Mouse (Mus musculus): ENCODE measurements at regions not wholly inside any gene's neighbourhood (a gene's known extent, or its start where the extent isn't known, plus 50 kb on each side); places are given as distances from the start of the nearest gene placed in this dataset.

DNA sequence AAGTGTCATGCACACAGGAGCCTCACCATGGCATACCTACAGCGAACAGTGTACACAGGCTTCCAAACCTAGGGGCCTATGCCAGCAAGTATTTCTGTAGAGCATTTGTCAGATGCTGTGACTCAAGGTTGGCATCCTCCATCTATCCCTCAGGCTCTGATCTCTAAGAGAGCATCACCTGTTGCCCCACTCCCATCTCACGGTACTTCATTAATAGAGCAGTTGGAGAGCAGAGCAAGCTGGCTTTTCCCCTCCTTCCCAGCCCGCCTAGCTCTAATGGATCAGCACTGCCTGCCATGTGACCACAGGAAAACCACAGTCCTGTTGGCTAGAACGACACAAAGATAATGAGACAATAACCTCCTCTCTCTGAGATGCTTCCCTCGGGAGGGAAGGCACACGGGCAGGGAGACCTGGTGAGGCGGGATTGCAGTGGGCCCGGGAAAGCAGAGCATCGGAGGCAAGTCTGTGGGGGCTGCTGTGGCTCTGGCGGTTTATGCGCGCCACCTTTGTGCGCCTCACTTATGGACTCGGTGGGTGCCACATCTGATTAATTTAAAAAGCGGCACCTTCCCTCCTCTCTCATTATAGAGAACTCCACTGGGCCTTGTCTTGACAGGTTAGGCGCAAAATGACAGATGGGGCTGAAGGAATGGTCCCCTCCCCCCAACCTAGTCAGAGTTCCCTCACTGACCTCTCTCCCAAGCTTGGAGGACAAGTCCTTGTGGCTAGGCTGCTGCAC, 104.8 kb upstream of the Mb21d2 start:
- TF ChIP-seq CTCF (IDR thresholded peaks at IDR 0.05) (no peak), EP300 (IDR thresholded peaks at IDR 0.05) (no peak)
